Mouse (Mus musculus): ENCODE data around the gene Lingo1.

DNA sequence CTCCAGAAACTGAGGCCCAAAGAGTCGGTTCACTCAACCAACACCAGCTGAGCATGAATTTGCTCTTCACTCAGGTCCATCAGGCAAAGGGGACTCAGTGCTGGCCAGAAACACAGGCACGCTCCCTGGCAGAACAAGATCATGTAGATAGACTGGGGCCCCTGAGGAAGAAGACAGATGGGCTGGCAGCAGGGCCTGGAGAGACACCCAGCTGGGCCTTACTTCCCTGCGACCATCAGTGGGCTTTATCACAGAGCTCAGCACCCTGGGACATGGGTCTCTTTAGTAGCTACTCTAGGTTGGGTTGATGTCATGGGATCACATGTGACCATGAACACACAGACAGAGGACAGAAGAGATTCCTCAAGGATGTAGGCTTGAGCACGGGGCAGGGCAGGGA, 137.7 kb downstream of the Lingo1 start:
- TF ChIP-seq SMC3 (IDR thresholded peaks at IDR 0.05; ENCODE audit: low read depth, low read length) = no peak
- TF ChIP-seq SIN3A (IDR thresholded peaks at IDR 0.05; ENCODE audit: low read length) = no peak
- no peak for TF ChIP-seq ELF1 (IDR thresholded peaks at IDR 0.05; ENCODE audit: low read depth, low read length)
- no peak for TF ChIP-seq POLR2A (IDR thresholded peaks at IDR 0.05; ENCODE audit: low read depth, low read length)
- no peak for TF ChIP-seq CTCF (conservative IDR thresholded peaks at IDR 0.05 in 1 of 2, IDR thresholded peaks at IDR 0.05 in 1 of 2; ENCODE audit: low read depth in 2 of 2, low read length in 2 of 2)
- TF ChIP-seq MAX (IDR thresholded peaks at IDR 0.05; ENCODE audit: low read length) = no peak
- no peak for TF ChIP-seq KAT2A (IDR thresholded peaks at IDR 0.05; ENCODE audit: insufficient replicate concordance, low read length)
- TF ChIP-seq HCFC1 (IDR thresholded peaks at IDR 0.05; ENCODE audit: low read depth, low read length) = no peak
- TF ChIP-seq MAZ (IDR thresholded peaks at IDR 0.05; ENCODE audit: low read depth, low read length) = no peak
- no peak for TF ChIP-seq NRF1 (IDR thresholded peaks at IDR 0.05; ENCODE audit: low read depth, low read length)
- no peak for TF ChIP-seq TBP (conservative IDR thresholded peaks at IDR 0.05; ENCODE audit: low read depth, low read length)
- no peak for TF ChIP-seq ZNF384 (IDR thresholded peaks at IDR 0.05; ENCODE audit: low read depth, low read length)
- no peak for TF ChIP-seq BHLHE40 (IDR thresholded peaks at IDR 0.05; ENCODE audit: low read depth, low read length)
